8 mouse cellular contexts compared by ENCODE assay signal in the genomic region with DNA sequence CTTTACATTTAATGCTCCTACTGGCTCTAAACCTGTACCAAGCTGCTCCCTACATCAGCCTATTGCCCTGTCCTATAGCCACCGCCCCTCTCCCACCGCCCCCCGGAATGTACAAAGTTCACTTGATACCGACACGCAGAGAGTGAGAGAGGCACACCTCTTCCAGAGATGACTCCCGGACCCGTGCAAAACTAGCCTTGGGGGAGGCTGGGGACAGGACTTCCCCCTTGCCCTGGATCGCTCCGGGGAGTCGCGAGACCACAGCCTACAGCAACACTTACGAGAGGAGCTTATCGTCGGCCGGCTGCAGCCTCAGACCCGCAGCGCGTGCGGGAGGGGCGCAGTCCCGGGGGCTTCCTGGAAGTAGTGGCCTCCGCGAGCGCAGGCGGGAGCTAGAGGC. TPM values are rescaled to one million over a fixed set of nuclear protein-coding genes. Genes with fewer than 3 reads are reported as not detected.
DNase-seq lines count a peak whose midpoint lies in the region; ATAC-seq and TF ChIP-seq lines count a peak whose summit lies in the region.

No protein-coding gene starts in this region.

- TF ChIP-seq POLR2A in CH12.LX (IDR thresholded peaks at IDR 0.05; ENCODE audit: low read depth, low read length), result no peak

- H3K4me1 ChIP-seq in CH12.LX (ENCODE audit: control insufficient read depth in 1 of 2, insufficient read depth in 2 of 2), result peaks cover 11 to 45% of the 10 kb centered on the region in 2 experiments
- H3K4me1 ChIP-seq in forebrain, embryonic 12.5 days, result peaks cover 41% of the 10 kb centered on the region
- peaks cover 32% of the 10 kb centered on the region for H3K4me1 ChIP-seq in limb, embryonic 12.5 days (replicated peaks)
- H3K4me1 ChIP-seq in neural tube, embryonic 14.5 days (ENCODE audit: control insufficient read depth, insufficient read depth, low read length), result peaks cover 20% of the 10 kb centered on the region

- TF ChIP-seq EP300 in CH12.LX (IDR thresholded peaks at IDR 0.05; ENCODE audit: low read length), result no peak

- peaks cover 7 to 25% of the 10 kb centered on the region in 2 experiments for H3K36me3 ChIP-seq in CH12.LX (replicated peaks in 1 of 2; ENCODE audit: control insufficient read depth in 1 of 2, insufficient read depth in 1 of 2, low read length in 1 of 2)
- peaks cover 15% of the 10 kb centered on the region for H3K36me3 ChIP-seq in forebrain, embryonic 12.5 days (replicated peaks)
- peaks cover 26% of the 10 kb centered on the region for H3K36me3 ChIP-seq in limb, embryonic 12.5 days
- 0 out of 2 replicates have a peak, but pooled peaks cover 8% of the 10 kb centered on the region for H3K36me3 ChIP-seq in neural tube, embryonic 14.5 days (ENCODE audit: control insufficient read depth, insufficient read depth, low read length)

- no peaks in the 10 kb centered on the region for H3K9me3 ChIP-seq in CH12.LX (replicated peaks; ENCODE audit: low read length)
- no peaks in the 10 kb centered on the region for H3K9me3 ChIP-seq in forebrain, embryonic 12.5 days
- H3K9me3 ChIP-seq in limb, embryonic 12.5 days, result no peaks in the 10 kb centered on the region
- H3K9me3 ChIP-seq in neural tube, embryonic 14.5 days (ENCODE audit: control insufficient read depth, low read length), result no peaks in the 10 kb centered on the region

- no peaks in the 10 kb centered on the region for H3K27me3 ChIP-seq in CH12.LX (replicated peaks)
- no peaks in the 10 kb centered on the region for H3K27me3 ChIP-seq in forebrain, embryonic 12.5 days
- no peaks in the 10 kb centered on the region for H3K27me3 ChIP-seq in limb, embryonic 12.5 days
- no peaks in the 10 kb centered on the region for H3K27me3 ChIP-seq in neural tube, embryonic 14.5 days (ENCODE audit: control insufficient read depth, insufficient read depth, low read length)

- no peak for TF ChIP-seq CTCF in gastrocnemius, adult 2 months (IDR thresholded peaks at IDR 0.05)
- no peak for TF ChIP-seq CTCF in CH12.LX (conservative IDR thresholded peaks at IDR 0.05 in 1 of 2, IDR thresholded peaks at IDR 0.05 in 1 of 2; ENCODE audit: low read depth in 2 of 2, low read length in 2 of 2)

- H3K9ac ChIP-seq in CH12.LX (ENCODE audit: insufficient read depth, low read depth), result peak overlapping the region; percentile 74
- peak overlapping the region; percentile 85 for H3K9ac ChIP-seq in forebrain, embryonic 12.5 days
- peak overlapping the region; percentile 85 for H3K9ac ChIP-seq in limb, embryonic 12.5 days (replicated peaks)
- peak overlapping the region; percentile 82 for H3K9ac ChIP-seq in neural tube, embryonic 14.5 days (replicated peaks; ENCODE audit: low read depth, low read length)

- peak; percentile 1 for ATAC-seq in forebrain, embryonic 12.5 days (ENCODE audit: low FRiP score)
- no peak for ATAC-seq in limb, embryonic 12.5 days (ENCODE audit: insufficient number of reproducible peaks, insufficient read depth, low FRiP score, low TSS enrichment, low read depth)
- ATAC-seq in neural tube, embryonic 14.5 days (ENCODE audit: low read depth), result no peak

- TF ChIP-seq RAD21 in CH12.LX (IDR thresholded peaks at IDR 0.05; ENCODE audit: low read depth, low read length), result no peak

- peak overlapping the region; percentile 83 for H3K4me3 ChIP-seq in gastrocnemius, adult 2 months
- peak overlapping the region; percentile 70 to 92 (median 83) for H3K4me3 ChIP-seq in CH12.LX (replicated peaks in 1 of 3; ENCODE audit: low read depth in 2 of 3, low read length in 2 of 3, poor library complexity in 1 of 3)
- peak overlapping the region; percentile 84 for H3K4me3 ChIP-seq in forebrain, embryonic 12.5 days (replicated peaks)
- peak overlapping the region; percentile 81 for H3K4me3 ChIP-seq in limb, embryonic 12.5 days (replicated peaks)
- peak overlapping the region; percentile 83 for H3K4me3 ChIP-seq in neural tube, embryonic 14.5 days (ENCODE audit: low read depth, low read length)

- in situ Hi-C loops in CH12.LX (cut with MboI; ENCODE audit: low pct_ligation_motif_present, low pct_unique_long_range_greater_than_20kb, low sequenced_read_pairs), result no loop called here

- H3K4me2 ChIP-seq in CH12.LX (ENCODE audit: insufficient read depth, low read depth, poor library complexity, severe bottlenecking), result peak overlapping the region; percentile 83
- H3K4me2 ChIP-seq in forebrain, embryonic 12.5 days, result peak overlapping the region; percentile 93
- peak overlapping the region; percentile 85 for H3K4me2 ChIP-seq in limb, embryonic 12.5 days
- H3K4me2 ChIP-seq in neural tube, embryonic 14.5 days (ENCODE audit: low read depth, low read length), result peak overlapping the region; percentile 70

- dilution Hi-C loops in CH12.LX (cut with MboI; ENCODE audit: extremely low pct_ligation_motif_present, extremely low pct_unique_long_range_greater_than_20kb, low sequenced_read_pairs), result no loop called here

- intact Hi-C loops in gastrocnemius, adult 2 months (cut with DNase I), result no loop called here

- H3K79me2 ChIP-seq in CH12.LX (replicated peaks; ENCODE audit: control insufficient read depth, extremely low read depth, insufficient read depth, poor library complexity, severe bottlenecking), result no peaks in the 10 kb centered on the region

- 0% methylated on average over 25 of the region's 25 CpGs for WGBS in forebrain, embryonic 12.5 days
- WGBS in limb, embryonic 12.5 days, result under 1% methylated on average over 25 of the region's 25 CpGs
- WGBS in neural tube, embryonic 14.5 days, result under 1% methylated on average over 24 of the region's 25 CpGs

- no peak for DNase-seq in gastrocnemius, adult 2 months
- DNase-seq in gastrocnemius, postnatal 4 days (ENCODE audit: low spot score in 2 of 2), result no peak
- DNase-seq in CH12.LX (ENCODE audit: extremely low read depth), result peak; percentile 45
- DNase-seq in right cerebral cortex, postnatal 25 days, result no peak
- no peak for DNase-seq in frontal cortex, adult 2 months (ENCODE audit: extremely low spot score in 1 of 2, low spot score in 1 of 2)

- H3K27ac ChIP-seq in gastrocnemius, adult 2 months, result peak overlapping the region; percentile 87
- H3K27ac ChIP-seq in CH12.LX (ENCODE audit: insufficient read depth, low read depth), result no peak overlapping the region
- H3K27ac ChIP-seq in forebrain, embryonic 12.5 days, result peak overlapping the region; percentile 90
- peak overlapping the region; percentile 90 for H3K27ac ChIP-seq in limb, embryonic 12.5 days
- H3K27ac ChIP-seq in neural tube, embryonic 14.5 days (ENCODE audit: low read depth, low read length), result peak overlapping the region; percentile 87

TF ChIP-seq in CH12.LX, 34 proteins besides CTCF, POLR2A, EP300 and RAD21:
- TF ChIP-seq MAZ (IDR thresholded peaks at IDR 0.05; ENCODE audit: low read depth, low read length) (0 out of 2 replicates have a peak, but pooled peaks have one; percentile 48), ZC3H11A (IDR thresholded peaks at IDR 0.05; ENCODE audit: low read depth, low read length) (no peak), ZMIZ1 (IDR thresholded peaks at IDR 0.05; ENCODE audit: low read depth, low read length) (peak; percentile 25; the same call in 1 of the 2 replicates), CHD2 (IDR thresholded peaks at IDR 0.05; ENCODE audit: low read length) (peak; percentile 18; the same call in 1 of the 2 replicates), MEF2A (IDR thresholded peaks at IDR 0.05; ENCODE audit: borderline replicate concordance, low read depth, low read length) (peak; percentile 27; the same call in 1 of the 2 replicates)

RNA-seq across cellular contexts. Expression of a gene that starts 0.5 kb away (rescaled TPM):
- 1 to 10 TPM; 2.2 to 3.3 TPM for total RNA-seq in gastrocnemius, adult 2 months (2021)
- 10 to 100 TPM; 14.5 to 15.0 TPM for total RNA-seq in gastrocnemius, postnatal 4 days (2021)
- 5.3 and 6.3 TPM in 2 replicates for total RNA-seq in CH12.LX (2012; rRNA removed)
- total RNA-seq in CH12.LX (2014; rRNA removed), result 2.2 and 2.9 TPM in 2 replicates
- polyA plus RNA-seq in CH12.LX (2012; ENCODE audit: insufficient read length, low read depth), result 8.5 and 11.2 TPM in 2 replicates
- polyA plus RNA-seq in forebrain, embryonic 12.5 days (2016; fragmentation: Nextera tagmentation; extraction: Ambion mirVana), result 30.7 and 31.2 TPM in 2 replicates
- polyA plus RNA-seq in limb, embryonic 12.5 days (2016; fragmentation: Nextera tagmentation; extraction: Ambion mirVana), result 26.0 and 28.8 TPM in 2 replicates
- 26.1 and 29.8 TPM in 2 replicates for polyA plus RNA-seq in neural tube, embryonic 14.5 days (2014; fragmentation: Nextera tagmentation; extraction: Ambion mirVana)
- 47.7 and 60.0 TPM in 2 replicates for polyA plus RNA-seq in frontal cortex, adult 2 months (2012; rRNA removed)

RNA-seq across cellular contexts. Expression of a gene that starts 3.1 kb away (rescaled TPM):
- 1 to 10 TPM; 4.9 to 5.5 TPM for total RNA-seq in gastrocnemius, adult 2 months (2021)
- total RNA-seq in gastrocnemius, postnatal 4 days (2021), result 10 to 100 TPM; 13.9 to 14.2 TPM
- total RNA-seq in CH12.LX (2012; rRNA removed) (14.5 and 15.0 TPM in 2 replicates), CH12.LX (2014; rRNA removed) (9.0 and 9.8 TPM in 2 replicates)
- polyA plus RNA-seq in CH12.LX (2012; ENCODE audit: insufficient read length, low read depth), result 10.0 and 10.9 TPM in 2 replicates
- 20.5 and 24.0 TPM in 2 replicates for polyA plus RNA-seq in forebrain, embryonic 12.5 days (2016; fragmentation: Nextera tagmentation; extraction: Ambion mirVana)
- polyA plus RNA-seq in limb, embryonic 12.5 days (2016; fragmentation: Nextera tagmentation; extraction: Ambion mirVana), result 22.4 and 23.5 TPM in 2 replicates
- 17.6 and 18.4 TPM in 2 replicates for polyA plus RNA-seq in neural tube, embryonic 14.5 days (2014; fragmentation: Nextera tagmentation; extraction: Ambion mirVana)
- 23.2 and 23.5 TPM in 2 replicates for polyA plus RNA-seq in frontal cortex, adult 2 months (2012; rRNA removed)

RNA-seq across cellular contexts. Expression of a gene that starts 22.3 kb away (rescaled TPM):
- total RNA-seq in gastrocnemius, adult 2 months (2021), result under 1 TPM in 1 of 2 experiments, not detected in 1; 0.17 TPM
- total RNA-seq in gastrocnemius, postnatal 4 days (2021), result under 1 TPM; 0.39 to 0.62 TPM
- 7.0 and 8.3 TPM in 2 replicates for total RNA-seq in CH12.LX (2012; rRNA removed)
- total RNA-seq in CH12.LX (2014; rRNA removed), result 7.3 and 7.5 TPM in 2 replicates
- 11.2 and 12.4 TPM in 2 replicates for polyA plus RNA-seq in CH12.LX (2012; ENCODE audit: insufficient read length, low read depth)
- 1.8 TPM in 2 replicates for polyA plus RNA-seq in forebrain, embryonic 12.5 days (2016; fragmentation: Nextera tagmentation; extraction: Ambion mirVana)
- 0.89 and 0.93 TPM in 2 replicates for polyA plus RNA-seq in limb, embryonic 12.5 days (2016; fragmentation: Nextera tagmentation; extraction: Ambion mirVana)
- polyA plus RNA-seq in neural tube, embryonic 14.5 days (2014; fragmentation: Nextera tagmentation; extraction: Ambion mirVana), result 2.6 and 2.9 TPM in 2 replicates
- 15.3 and 17.0 TPM in 2 replicates for polyA plus RNA-seq in frontal cortex, adult 2 months (2012; rRNA removed)

RNA-seq across cellular contexts. Expression of a gene that starts 52.8 kb away (rescaled TPM):
- 1 to 10 TPM; 4.0 to 4.4 TPM for total RNA-seq in gastrocnemius, adult 2 months (2021)
- total RNA-seq in gastrocnemius, postnatal 4 days (2021), result 10 to 100 TPM; 66.9 to 68.8 TPM
- total RNA-seq in CH12.LX (2012; rRNA removed) (1.4 TPM in 2 replicates), CH12.LX (2014; rRNA removed) (0.22 and 0.31 TPM in 2 replicates)
- polyA plus RNA-seq in CH12.LX (2012; ENCODE audit: insufficient read length, low read depth), result 5.0 and 6.3 TPM in 2 replicates
- polyA plus RNA-seq in forebrain, embryonic 12.5 days (2016; fragmentation: Nextera tagmentation; extraction: Ambion mirVana), result 84.5 and 88.0 TPM in 2 replicates
- 48.8 and 58.0 TPM in 2 replicates for polyA plus RNA-seq in limb, embryonic 12.5 days (2016; fragmentation: Nextera tagmentation; extraction: Ambion mirVana)
- polyA plus RNA-seq in neural tube, embryonic 14.5 days (2014; fragmentation: Nextera tagmentation; extraction: Ambion mirVana), result 85.5 and 89.4 TPM in 2 replicates
- 137 and 141 TPM in 2 replicates for polyA plus RNA-seq in frontal cortex, adult 2 months (2012; rRNA removed)
